Mouse (Mus musculus): ENCODE measurements at regions not wholly inside any gene's neighbourhood (a gene's known extent, or its start where the extent isn't known, plus 50 kb on each side); places are given as distances from the start of the nearest gene placed in this dataset.

- no peak for ATAC-seq
Observed at GRCm38 (mm10) chr4:55806799-55807198, 274.5 kb upstream of the Klf4 start.

GRCm38 (mm10) chr4:55805255-55806051 lies 273.2 kb upstream of the Klf4 start:
- no peak for ATAC-seq

GRCm38 (mm10) chr4:55802101-55802500 lies 269.8 kb upstream of the Klf4 start:
- no peak for ATAC-seq

- ATAC-seq: no peak
Observed at GRCm38 (mm10) chr4:55798099-55798498, 265.8 kb upstream of the Klf4 start.

- ATAC-seq: no peak
Observed at GRCm38 (mm10) chr4:55781329-55781847, 249.1 kb upstream of the Klf4 start.

- no peak for ATAC-seq
Observed at GRCm38 (mm10) chr4:55779581-55779980, 247.3 kb upstream of the Klf4 start.

- no peak for ATAC-seq
Observed at GRCm38 (mm10) chr4:55775858-55776257, 243.6 kb upstream of the Klf4 start.

GRCm38 (mm10) chr4:55774571-55774970 lies 242.3 kb upstream of the Klf4 start:
- no peak for ATAC-seq

- ATAC-seq: no peak
Observed at GRCm38 (mm10) chr4:55769656-55770055, 237.4 kb upstream of the Klf4 start.

GRCm38 (mm10) chr4:55768325-55768724 lies 236.1 kb upstream of the Klf4 start:
- no peak for ATAC-seq

- ATAC-seq: no peak
Observed at GRCm38 (mm10) chr4:55767133-55767532, 234.9 kb upstream of the Klf4 start.

- no peak for ATAC-seq
Observed at GRCm38 (mm10) chr4:55765780-55766179, 233.5 kb upstream of the Klf4 start.

- ATAC-seq: no peak
Observed at GRCm38 (mm10) chr4:55763112-55763511, 230.8 kb upstream of the Klf4 start.

- no peak for ATAC-seq
Observed at GRCm38 (mm10) chr4:55762389-55762788, 230.1 kb upstream of the Klf4 start.

GRCm38 (mm10) chr4:55757148-55757927 lies 225.1 kb upstream of the Klf4 start:
- ATAC-seq: no peak

GRCm38 (mm10) chr4:55749949-55750600 lies 217.8 kb upstream of the Klf4 start:
- no peak for ATAC-seq

GRCm38 (mm10) chr4:55741355-55741754 lies 209.1 kb upstream of the Klf4 start:
- no peak for ATAC-seq

GRCm38 (mm10) chr4:55740062-55740461 lies 207.8 kb upstream of the Klf4 start:
- ATAC-seq: no peak

GRCm38 (mm10) chr4:55738714-55739113 lies 206.4 kb upstream of the Klf4 start:
- ATAC-seq: no peak

GRCm38 (mm10) chr4:55735453-55735852 lies 203.2 kb upstream of the Klf4 start:
- no peak for ATAC-seq

- no peak for ATAC-seq
Observed at GRCm38 (mm10) chr4:55734331-55734730, 202.1 kb upstream of the Klf4 start.

GRCm38 (mm10) chr4:55733223-55733622 lies 201.0 kb upstream of the Klf4 start:
- ATAC-seq: no peak

GRCm38 (mm10) chr4:55732006-55732405 lies 199.7 kb upstream of the Klf4 start:
- ATAC-seq: no peak

Data from inflammation-experienced regulatory T-cells, adult 6 months (primary cell).